ENCODE assay signal across 18 mouse cellular contexts in the genomic region with DNA sequence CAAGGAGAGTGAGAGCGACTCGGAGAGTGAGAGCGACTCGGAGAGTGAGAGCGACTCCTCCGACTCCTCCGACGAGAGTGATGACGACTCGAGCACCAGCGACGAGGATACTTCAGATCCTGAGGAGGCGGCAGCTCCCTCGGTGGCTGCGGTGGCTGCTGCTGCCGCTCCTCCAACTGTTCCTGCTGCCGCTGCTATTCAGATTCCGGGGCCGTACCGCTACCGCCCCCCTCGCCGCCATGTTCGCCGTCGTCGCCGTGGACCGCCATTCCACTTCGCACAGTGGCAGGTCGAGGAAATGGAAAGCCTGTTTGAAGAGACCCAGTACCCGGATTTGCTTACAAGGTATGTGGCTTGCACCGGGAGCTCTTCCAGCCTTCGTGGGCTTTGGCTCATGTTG.
"Had no signal": no experiment of that assay in that cellular context is flagged by ENCODE, and none has a peak within 500 bp of the region (broad histone marks: within the 10 kb centered on the region; RNA-seq: fewer than 3 reads in every experiment).

No protein-coding gene starts in this region.

- H3K4me1 ChIP-seq: limb, embryonic 12.5 days; limb, embryonic 15.5 days; midbrain, embryonic 12.5 days; midbrain, embryonic 15.5 days; neural tube, embryonic 12.5 days; neural tube, embryonic 15.5 days had no signal

- H3K4me3 ChIP-seq: limb, embryonic 12.5 days; limb, embryonic 15.5 days; midbrain, embryonic 12.5 days; midbrain, embryonic 15.5 days; neural tube, embryonic 12.5 days; neural tube, embryonic 15.5 days had no signal

- H3K9me3 ChIP-seq: limb, embryonic 15.5 days; midbrain, embryonic 15.5 days; neural tube, embryonic 15.5 days had no signal

- DNase-seq: kidney, adult 9 months; kidney, postnatal 14 days; kidney, postnatal 4 days; left cerebral cortex, postnatal 4 days; liver, postnatal 0 days; lung, embryonic 14.5 days; right cerebral cortex, adult 18-20 months; right cerebral cortex, postnatal 14 days; right cerebral cortex, postnatal 4 days; thymus, adult 2 months; thymus, postnatal 14 days; thymus, postnatal 4 days had no signal

- H3K36me3 ChIP-seq: limb, embryonic 12.5 days; limb, embryonic 15.5 days; midbrain, embryonic 12.5 days; midbrain, embryonic 15.5 days; neural tube, embryonic 12.5 days; neural tube, embryonic 15.5 days had no signal

- H3K27me3 ChIP-seq: limb, embryonic 12.5 days; limb, embryonic 15.5 days; midbrain, embryonic 12.5 days; midbrain, embryonic 15.5 days; neural tube, embryonic 12.5 days; neural tube, embryonic 15.5 days had no signal
